Comparison of ENCODE assay signal across 12 mouse cellular contexts in genomic region chr1:92888901-92889655, GRCm38 (mm10).
"Had no signal": no experiment of that assay in that cellular context is flagged by ENCODE, and none has a peak within 500 bp of the region (broad histone marks: within the 10 kb centered on the region; RNA-seq: fewer than 3 reads in every experiment).

No protein-coding gene starts in this region.

- DNase-seq: retina, postnatal 1 day; right cerebral cortex, adult 18-20 months; right cerebral cortex, postnatal 14 days; right cerebral cortex, postnatal 25 days; right cerebral cortex, postnatal 4 days; spleen, adult 18-20 months; thymus, adult 18-20 months; thymus, adult 2 months; thymus, postnatal 14 days; thymus, postnatal 25 days; thymus, postnatal 36 days; thymus, postnatal 4 days had no signal
